ENCODE assay signal across 13 mouse cellular contexts in the genomic region with DNA sequence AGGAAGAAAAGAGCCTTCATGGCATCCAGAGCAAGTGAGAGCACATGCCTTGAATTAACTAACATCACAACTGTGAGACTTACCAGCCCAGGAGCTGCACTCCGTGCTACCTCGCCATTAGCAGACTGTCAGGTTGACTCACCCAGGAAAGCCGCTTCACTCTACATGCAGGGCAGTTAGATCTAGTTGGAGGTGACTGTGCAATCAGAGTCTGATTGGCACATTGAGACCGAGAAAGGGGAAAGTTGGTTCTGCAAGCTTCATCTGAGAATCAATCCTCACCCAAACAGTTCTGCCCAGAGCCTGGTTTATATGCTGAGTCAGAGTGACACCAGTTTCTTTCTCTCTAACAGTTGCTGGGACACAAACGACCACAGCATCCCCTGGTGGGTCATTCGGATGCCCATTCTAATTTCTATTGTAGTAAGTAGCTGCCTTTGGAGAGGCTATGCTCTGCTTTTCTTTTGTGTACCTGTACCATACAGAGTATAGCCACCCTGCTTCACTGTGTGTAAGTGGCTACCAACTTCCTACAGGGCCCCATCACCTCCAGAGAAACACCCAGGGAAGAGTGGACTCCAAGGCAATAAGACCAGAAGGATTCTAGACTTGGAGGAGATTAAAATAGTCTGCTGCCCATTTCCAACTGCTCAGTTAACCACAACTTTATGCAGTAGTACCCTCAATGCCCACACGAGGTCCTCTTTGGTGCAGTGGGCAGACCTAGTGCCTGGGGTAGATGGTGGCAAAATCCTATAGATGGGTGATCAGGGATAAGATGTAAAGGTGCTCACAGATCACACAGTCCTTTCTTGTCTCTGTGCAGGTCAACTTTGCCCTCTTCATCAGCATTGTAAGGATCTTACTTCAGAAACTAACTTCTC.
DNase-seq lines count a peak whose midpoint lies in the region; ATAC-seq and TF ChIP-seq lines count a peak whose summit lies in the region.
"Had no signal": no experiment of that assay in that cellular context is flagged by ENCODE, and none has a peak within 500 bp of the region (broad histone marks: within the 10 kb centered on the region; RNA-seq: fewer than 3 reads in every experiment).

No protein-coding gene starts in this region.

- no peak overlapping the region for H3K4me3 ChIP-seq in liver, postnatal 0 days (ENCODE audit: low read depth, low read length)
- no peak overlapping the region for H3K4me3 ChIP-seq in liver, embryonic 12.5 days
- H3K4me3 ChIP-seq in CH12.LX (replicated peaks in 1 of 3; ENCODE audit: low read depth in 2 of 3, low read length in 2 of 3, poor library complexity in 1 of 3) = peak overlapping the region in 1 of 3 experiments; percentile 38
- H3K4me3 ChIP-seq: erythroblast, embryonic 14.5 days; heart, embryonic 10.5 days; limb, embryonic 10.5 days had no signal

- H3K27me3 ChIP-seq in liver, postnatal 0 days (ENCODE audit: insufficient read depth, low read length) = no peaks in the 10 kb centered on the region
- H3K27me3 ChIP-seq in liver, embryonic 12.5 days (replicated peaks) = no peaks in the 10 kb centered on the region
- H3K27me3 ChIP-seq in CH12.LX (replicated peaks) = no peaks in the 10 kb centered on the region

- 0 out of 2 replicates have a peak, but pooled peaks have one; percentile 16 for ATAC-seq in liver, postnatal 0 days
- no peak for ATAC-seq in liver, embryonic 12.5 days
- ATAC-seq in granulocyte monocyte progenitor cell, adult 5-6 weeks (replicated peaks; ENCODE audit: poor library complexity, severe bottlenecking) = peak; percentile 56

- dilution Hi-C loops in CH12.LX (cut with MboI; ENCODE audit: extremely low pct_ligation_motif_present, extremely low pct_unique_long_range_greater_than_20kb, low sequenced_read_pairs) = no loop called here

- WGBS in liver, postnatal 0 days (ENCODE audit: insufficient replicate concordance) = 46% methylated on average over 7 of the region's 7 CpGs
- 50% methylated on average over 7 of the region's 7 CpGs for WGBS in liver, embryonic 12.5 days (ENCODE audit: insufficient replicate concordance)

- TF ChIP-seq POLR2A in CH12.LX (IDR thresholded peaks at IDR 0.05; ENCODE audit: low read depth, low read length) = no peak

- H3K36me3 ChIP-seq in liver, postnatal 0 days (replicated peaks; ENCODE audit: insufficient read depth, low read length) = no peaks in the 10 kb centered on the region
- H3K36me3 ChIP-seq in liver, embryonic 12.5 days = no peaks in the 10 kb centered on the region
- no peaks in the 10 kb centered on the region for H3K36me3 ChIP-seq in CH12.LX (replicated peaks in 1 of 2; ENCODE audit: control insufficient read depth in 1 of 2, insufficient read depth in 1 of 2, low read length in 1 of 2)
- H3K36me3 ChIP-seq: heart, embryonic 10.5 days; limb, embryonic 10.5 days had no signal

- in situ Hi-C loops in CH12.LX (cut with MboI; ENCODE audit: low pct_ligation_motif_present, low pct_unique_long_range_greater_than_20kb, low sequenced_read_pairs) = loop anchor here (10.0 kb wide), 1 partner anchor 54 kb away; no protein-coding TSS in a partner anchor

- H3K9ac ChIP-seq in liver, postnatal 0 days (replicated peaks) = no peak overlapping the region
- no peak overlapping the region for H3K9ac ChIP-seq in liver, embryonic 12.5 days
- H3K9ac ChIP-seq in CH12.LX (ENCODE audit: insufficient read depth, low read depth) = no peak overlapping the region

- no peak for DNase-seq in liver, postnatal 0 days
- DNase-seq in CH12.LX (ENCODE audit: extremely low read depth) = peak; percentile 48
- peak; percentile 51 for DNase-seq in thymus, postnatal 0 days (ENCODE audit: low spot score)
- no peak for DNase-seq in layer of hippocampus, adult 8-10 months (ENCODE audit: low spot score in 2 of 2)
- DNase-seq in embryo, embryonic 10 days (ENCODE audit: low spot score) = no peak
- DNase-seq: cerebellum, adult 2 months; kidney, adult 9 months had no signal

- no peak overlapping the region for H3K4me2 ChIP-seq in liver, postnatal 0 days (ENCODE audit: low read depth, low read length)
- H3K4me2 ChIP-seq in liver, embryonic 12.5 days = no peak overlapping the region
- H3K4me2 ChIP-seq in CH12.LX (ENCODE audit: insufficient read depth, low read depth, poor library complexity, severe bottlenecking) = peak overlapping the region; percentile 3; the same call in 1 of the 2 replicates
- H3K4me2 ChIP-seq: midbrain, embryonic 11.5 days had no signal

- no peak overlapping the region for H3K27ac ChIP-seq in liver, postnatal 0 days (ENCODE audit: low read depth)
- no peak overlapping the region for H3K27ac ChIP-seq in liver, embryonic 12.5 days
- no peak overlapping the region for H3K27ac ChIP-seq in CH12.LX (ENCODE audit: insufficient read depth, low read depth)
- H3K27ac ChIP-seq: heart, embryonic 10.5 days; limb, embryonic 10.5 days had no signal

- TF ChIP-seq RAD21 in CH12.LX (IDR thresholded peaks at IDR 0.05; ENCODE audit: low read depth, low read length) = peak; percentile 46

- H3K4me1 ChIP-seq in liver, postnatal 0 days (ENCODE audit: insufficient read depth) = no peaks in the 10 kb centered on the region
- no peaks in the 10 kb centered on the region for H3K4me1 ChIP-seq in liver, embryonic 12.5 days
- peaks cover 18 to 66% of the 10 kb centered on the region in 2 experiments for H3K4me1 ChIP-seq in CH12.LX (ENCODE audit: control insufficient read depth in 1 of 2, insufficient read depth in 2 of 2)
- H3K4me1 ChIP-seq: heart, embryonic 10.5 days; limb, embryonic 10.5 days had no signal

- no peak for TF ChIP-seq EP300 in liver, postnatal 0 days (IDR thresholded peaks at IDR 0.05; ENCODE audit: low read depth)
- TF ChIP-seq EP300 in CH12.LX (IDR thresholded peaks at IDR 0.05; ENCODE audit: low read length) = no peak

- H3K9me3 ChIP-seq in liver, postnatal 0 days (ENCODE audit: low read length) = no peaks in the 10 kb centered on the region
- no peaks in the 10 kb centered on the region for H3K9me3 ChIP-seq in liver, embryonic 12.5 days (replicated peaks)
- H3K9me3 ChIP-seq in CH12.LX (replicated peaks; ENCODE audit: low read length) = no peaks in the 10 kb centered on the region
- H3K9me3 ChIP-seq: limb, embryonic 10.5 days had no signal

- TF ChIP-seq CTCF in liver, postnatal 0 days (IDR thresholded peaks at IDR 0.05; ENCODE audit: low read depth) = peak; percentile 53
- TF ChIP-seq CTCF in CH12.LX (conservative IDR thresholded peaks at IDR 0.05 in 1 of 2, IDR thresholded peaks at IDR 0.05 in 1 of 2; ENCODE audit: low read depth in 2 of 2, low read length in 2 of 2) = peak; percentile 46 to 58

- no peaks in the 10 kb centered on the region for H3K79me2 ChIP-seq in CH12.LX (replicated peaks; ENCODE audit: control insufficient read depth, extremely low read depth, insufficient read depth, poor library complexity, severe bottlenecking)

TF ChIP-seq in CH12.LX, 34 proteins besides CTCF, POLR2A, EP300 and RAD21:
- TF ChIP-seq IRF4 (IDR thresholded peaks at IDR 0.05; ENCODE audit: low read depth, low read length) (0 out of 2 replicates have a peak, but pooled peaks have one; percentile 27), MAFK (IDR thresholded peaks at IDR 0.05; ENCODE audit: insufficient replicate concordance, low read length) (peak; percentile 69; the same call in 1 of the 2 replicates), SMC3 (IDR thresholded peaks at IDR 0.05; ENCODE audit: low read depth, low read length) (peak; percentile 49), SIN3A (IDR thresholded peaks at IDR 0.05; ENCODE audit: low read length) (no peak), TCF12 (IDR thresholded peaks at IDR 0.05; ENCODE audit: low read depth, low read length) (no peak), ELF1 (IDR thresholded peaks at IDR 0.05; ENCODE audit: low read depth, low read length) (no peak), USF2 (conservative IDR thresholded peaks at IDR 0.05; ENCODE audit: low read depth, low read length) (no peak)
TF ChIP-seq in CH12.LX: peak in this region for 3.

Comparison
In these comparisons a context has a peak if more than half of its experiments do, and no peak if none do; other contexts are left out.
1. DNase-seq: peak in CH12.LX (single experiment) and thymus, postnatal 0 days (single experiment); none in liver, postnatal 0 days (single experiment), layer of hippocampus, adult 8-10 months (0 of 2) and embryo, embryonic 10 days (single experiment).